Mouse (Mus musculus) lung, postnatal 0 days (tissue): ENCODE measurements around the gene Gm28230. TPM values are rescaled to one million over a fixed set of nuclear protein-coding genes. Genes with fewer than 3 reads are reported as not detected.

ENCODE experiments used
- ATAC-seq: fragments of 200-750 bp; cut with Nextera tagmentation; 2 replicates; pipeline ENCODE4 v1.8.0; 2017; ENCODE audit warnings: moderate library complexity
- DNase-seq: peaks from one replicate; pipeline ENCODE4 v3.0.0-alpha.2; 2016; ENCODE audit warnings: low spot score
- H3K27ac ChIP-seq: fragments of 300-500 bp; sonication (generic); 2 replicates; pipeline ENCODE4 v1.5.1; 2014; ENCODE audit warnings: antibody characterized with exemption, mild to moderate bottlenecking, low read length, mixed read lengths
- H3K27me3 ChIP-seq: fragments of 300-500 bp; sonication (generic); replicated peaks from 2 replicates; pipeline ENCODE4 v1.6.1; 2014; ENCODE audit warnings: low read length, mixed read lengths; ENCODE audit not compliant: insufficient read depth
- H3K36me3 ChIP-seq: fragments of 300-500 bp; sonication (generic); 2 replicates; pipeline ENCODE4 v1.6.1; 2014; ENCODE audit warnings: low read length, mixed read lengths; ENCODE audit not compliant: insufficient read depth
- H3K4me1 ChIP-seq: fragments of 300-500 bp; sonication (generic); 2 replicates; pipeline ENCODE4 v1.6.1; 2014; ENCODE audit warnings: antibody characterized with exemption, low read depth, low read length, mixed read lengths; ENCODE audit not compliant: insufficient read depth
- H3K4me2 ChIP-seq: fragments of 300-500 bp; sonication (generic); replicated peaks from 2 replicates; pipeline ENCODE4 v1.6.1; 2014; ENCODE audit warnings: low read depth, mild to moderate bottlenecking, low read length, moderate library complexity, mixed read lengths
- H3K4me3 ChIP-seq: fragments of 300-500 bp; sonication (generic); 2 replicates; pipeline ENCODE4 v1.5.1; 2014; ENCODE audit warnings: low read depth, low read length
- H3K9ac ChIP-seq: fragments of 300-500 bp; sonication (generic); replicated peaks from 2 replicates; pipeline ENCODE4 v1.6.1; 2014; ENCODE audit warnings: low read depth, mild to moderate bottlenecking
- H3K9me3 ChIP-seq: fragments of 300-500 bp; sonication (generic); 2 replicates; pipeline ENCODE4 v1.6.1; 2016; ENCODE audit warnings: low read length, mixed read lengths
- CTCF ChIP-seq: IDR thresholded peaks from 2 replicates; pipeline ENCODE4 v1.5.1; 2016; ENCODE audit warnings: antibody characterized with exemption, mild to moderate bottlenecking
- EP300 ChIP-seq: IDR thresholded peaks from 2 replicates; pipeline ENCODE4 v1.6.1; 2016; ENCODE audit warnings: antibody characterized with exemption, mild to moderate bottlenecking, control low read depth
- WGBS: fragments of 180-500 bp; shearing (Covaris S2); extraction: QIAGEN DNeasy Blood & Tissue Kit; methylation state at CpG from one replicate; pipeline ENCODE4 v1.1.7; 2014; 5-methylcytosine and 5-hydroxymethylcytosine counted together
- polyA plus RNA-seq: library from polyadenylated mRNA; unstranded; fragments of >200 nt; fragmentation: Nextera tagmentation; extraction: Ambion mirVana; gene quantifications from 2 replicates; pipeline ENCODE4 v1.2.1, GENCODE M21; 2015

Gene Gm28230
- polyA plus RNA-seq, 1 experiment from 2014 or later = not detected

DNA sequence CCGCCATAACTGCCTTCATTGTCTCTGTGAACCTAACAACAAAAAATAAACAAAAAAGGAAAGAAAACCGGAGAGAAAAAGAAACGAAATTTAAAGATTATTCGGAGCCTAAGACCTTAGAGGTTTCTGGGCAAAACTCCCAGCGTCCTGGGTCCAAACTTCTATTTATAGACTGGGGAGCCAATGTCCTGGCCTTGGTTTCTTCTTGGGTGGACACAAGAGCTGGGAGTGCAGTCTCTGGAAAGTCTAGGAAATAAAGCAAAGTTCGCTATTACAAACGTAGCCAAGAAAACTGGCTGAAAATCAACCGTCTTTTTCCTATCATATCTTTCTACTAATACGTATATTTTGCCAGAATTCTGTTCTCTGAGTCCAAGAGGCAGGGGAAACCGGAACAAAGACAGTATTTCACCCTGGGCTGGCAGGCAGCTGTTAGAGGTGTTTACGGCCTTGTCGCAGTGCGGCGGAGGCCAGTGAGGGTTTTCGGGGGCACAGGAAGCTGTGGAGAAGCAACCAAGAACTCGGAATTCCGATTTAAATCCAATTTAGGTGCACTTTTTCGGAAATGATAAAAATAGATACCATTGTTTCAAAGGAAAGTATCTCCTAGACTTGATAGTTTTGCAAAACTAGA, 12.3 kb upstream of the Gm28230 start:
- H3K4me3 ChIP-seq = no peak overlapping the region
- H3K27me3 ChIP-seq = peaks cover 86% of the 10 kb centered on the region
- no peak for DNase-seq
- H3K27ac ChIP-seq = no peak overlapping the region
- no peak for ATAC-seq
- no peaks in the 10 kb centered on the region for H3K36me3 ChIP-seq
- TF ChIP-seq CTCF = no peak
- no peak for TF ChIP-seq EP300
- 0 out of 2 replicates have a peak, but pooled peaks cover 6% of the 10 kb centered on the region for H3K4me1 ChIP-seq
- no peak overlapping the region for H3K9ac ChIP-seq
- no peak overlapping the region for H3K4me2 ChIP-seq
- 8% methylated on average over 18 of the region's 18 CpGs for WGBS
- H3K9me3 ChIP-seq = no peaks in the 10 kb centered on the region

DNA sequence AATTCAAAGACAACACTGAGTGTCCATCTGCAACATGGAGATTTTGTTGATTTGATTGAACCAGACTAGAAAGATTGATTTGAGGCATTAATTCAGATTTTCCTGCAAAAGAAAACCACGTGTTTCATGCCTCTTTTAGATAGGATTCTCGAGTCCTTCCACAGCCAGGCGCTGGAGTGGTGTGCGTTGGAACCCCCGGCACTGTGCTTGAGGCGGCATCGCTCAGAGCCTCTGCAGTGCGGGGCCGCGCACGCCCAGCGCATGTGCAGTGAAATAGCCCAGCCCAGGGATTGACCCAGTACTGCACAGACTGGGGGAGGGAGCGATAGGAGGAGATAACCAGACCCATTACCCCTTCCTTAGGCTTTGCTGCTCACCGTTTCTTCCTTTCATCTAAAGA, 11.6 kb upstream of the Gm28230 start:
- H3K4me3 ChIP-seq = no peak overlapping the region
- no peak overlapping the region for H3K4me2 ChIP-seq
- TF ChIP-seq EP300 = no peak
- no peak for TF ChIP-seq CTCF
- DNase-seq (no peak), ATAC-seq (no peak)
- 3% methylated on average over 14 of the region's 14 CpGs for WGBS
- H3K27me3 ChIP-seq = peaks cover 85% of the 10 kb centered on the region
- H3K4me1 ChIP-seq = 0 out of 2 replicates have a peak, but pooled peaks cover 6% of the 10 kb centered on the region
- no peaks in the 10 kb centered on the region for H3K36me3 ChIP-seq
- H3K27ac ChIP-seq = no peak overlapping the region
- no peak overlapping the region for H3K9ac ChIP-seq
- no peaks in the 10 kb centered on the region for H3K9me3 ChIP-seq

DNA sequence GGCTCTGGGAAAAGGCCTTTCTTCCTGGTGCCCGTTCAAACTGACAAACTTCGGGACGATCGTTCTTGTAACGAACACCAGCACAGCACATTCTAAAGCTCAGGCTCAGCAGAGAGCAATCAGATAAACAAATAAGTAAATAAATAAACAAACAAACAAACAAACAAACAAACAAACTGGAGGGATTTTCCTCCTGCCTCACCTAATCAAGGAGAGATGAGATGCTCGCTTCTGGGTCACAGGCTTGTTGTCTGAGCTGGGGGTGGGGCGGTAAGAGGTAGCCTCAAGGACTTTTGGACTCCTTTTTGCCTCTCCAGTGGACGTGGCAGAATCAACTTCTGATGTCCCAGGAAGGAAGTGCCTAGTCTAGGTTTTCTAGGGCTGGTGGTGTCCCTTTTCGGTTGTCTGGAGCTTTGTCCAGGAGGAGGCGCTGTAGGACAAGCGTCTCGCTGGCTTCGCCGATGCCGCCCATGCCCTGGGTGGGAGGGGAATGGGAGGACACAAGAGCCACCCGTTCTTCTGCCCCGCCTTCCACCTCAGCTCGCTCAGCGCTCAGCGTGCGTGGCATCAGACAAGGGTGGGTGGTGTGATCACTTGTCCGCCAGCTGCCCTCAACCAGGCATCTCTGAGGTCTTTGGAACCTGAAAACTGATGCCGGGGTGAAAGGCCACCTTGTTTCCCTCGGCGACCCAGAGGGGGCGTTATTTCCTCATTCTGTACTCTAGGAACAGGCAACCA, 10.9 kb upstream of the Gm28230 start:
- no peak overlapping the region for H3K4me3 ChIP-seq
- ATAC-seq = peak; percentile 80
- 0 out of 2 replicates have a peak, but pooled peaks cover 6% of the 10 kb centered on the region for H3K4me1 ChIP-seq
- H3K27ac ChIP-seq = no peak overlapping the region
- WGBS = 4% methylated on average over 22 of the region's 26 CpGs
- no peak overlapping the region for H3K9ac ChIP-seq
- TF ChIP-seq EP300 (no peak), CTCF (peak; percentile 90)
- peak; percentile 89 for DNase-seq
- H3K4me2 ChIP-seq = peak overlapping the region; percentile 36
- H3K27me3 ChIP-seq = peaks cover 85% of the 10 kb centered on the region
- H3K9me3 ChIP-seq = no peaks in the 10 kb centered on the region
- H3K36me3 ChIP-seq = no peaks in the 10 kb centered on the region

DNA sequence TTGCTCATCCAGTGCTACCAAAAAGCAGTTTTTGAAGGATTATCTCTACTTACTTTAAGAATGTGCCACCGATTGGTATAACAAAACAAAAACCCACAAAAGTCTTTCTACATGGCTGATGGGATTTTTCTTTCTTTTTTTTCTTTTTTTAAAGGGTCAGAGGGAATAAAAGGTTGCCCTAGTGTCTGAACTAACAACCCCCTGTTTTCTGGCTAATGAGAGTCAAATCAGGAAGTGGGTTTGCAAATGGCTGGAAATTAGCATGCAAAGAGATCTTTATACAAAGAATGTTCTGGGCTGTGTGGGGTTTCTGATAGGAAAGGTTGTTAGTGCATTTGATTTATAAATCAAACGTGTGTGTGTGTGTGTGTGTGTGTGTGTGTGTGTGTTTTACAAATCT, 6.1 kb upstream of the Gm28230 start:
- peaks cover 81% of the 10 kb centered on the region for H3K27me3 ChIP-seq
- WGBS = 19% methylated on average over 2 of the region's 2 CpGs
- no peaks in the 10 kb centered on the region for H3K4me1 ChIP-seq
- H3K9ac ChIP-seq = no peak overlapping the region
- H3K4me3 ChIP-seq = no peak overlapping the region
- no peaks in the 10 kb centered on the region for H3K36me3 ChIP-seq
- ATAC-seq = no peak
- H3K9me3 ChIP-seq = no peaks in the 10 kb centered on the region
- no peak overlapping the region for H3K4me2 ChIP-seq
- TF ChIP-seq EP300 = no peak
- no peak for TF ChIP-seq CTCF
- DNase-seq = no peak
- H3K27ac ChIP-seq = no peak overlapping the region

DNA sequence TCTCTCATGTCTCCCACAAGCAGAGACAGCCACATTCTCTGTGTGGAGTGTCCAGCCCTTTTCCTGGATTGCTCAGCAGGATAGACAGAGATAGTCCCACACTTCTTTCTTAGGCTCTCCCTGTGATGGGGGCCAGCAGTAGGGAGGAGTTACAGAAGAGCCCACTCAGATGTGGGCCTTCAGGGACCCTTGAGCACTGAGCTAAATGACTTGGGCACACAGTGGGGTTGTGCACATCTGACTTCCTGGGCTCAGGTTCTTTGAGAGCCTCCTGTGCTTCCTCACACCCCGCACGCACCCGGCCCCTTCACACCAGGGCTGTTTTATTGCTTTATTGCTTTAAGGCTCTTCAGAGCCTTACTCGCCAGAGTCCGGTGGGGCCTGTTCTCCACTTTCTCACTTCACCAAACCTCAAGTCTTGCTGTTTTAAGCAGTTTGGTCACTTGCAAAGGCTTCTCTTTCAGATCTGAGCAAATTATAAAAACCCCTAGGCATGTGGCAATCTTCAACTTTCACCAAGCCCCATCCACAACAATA, 5.5 kb upstream of the Gm28230 start:
- Histone ChIP-seq H3K4me2 (no peak overlapping the region), H3K9me3 (no peaks in the 10 kb centered on the region), H3K27me3 (peaks cover 81% of the 10 kb centered on the region), H3K9ac (no peak overlapping the region), H3K27ac (no peak overlapping the region), H3K4me1 (no peaks in the 10 kb centered on the region), H3K36me3 (no peaks in the 10 kb centered on the region), H3K4me3 (no peak overlapping the region)
- DNase-seq = no peak
- TF ChIP-seq EP300 = no peak
- TF ChIP-seq CTCF = no peak
- 13% methylated on average over 5 of the region's 5 CpGs for WGBS
- ATAC-seq = no peak

DNA sequence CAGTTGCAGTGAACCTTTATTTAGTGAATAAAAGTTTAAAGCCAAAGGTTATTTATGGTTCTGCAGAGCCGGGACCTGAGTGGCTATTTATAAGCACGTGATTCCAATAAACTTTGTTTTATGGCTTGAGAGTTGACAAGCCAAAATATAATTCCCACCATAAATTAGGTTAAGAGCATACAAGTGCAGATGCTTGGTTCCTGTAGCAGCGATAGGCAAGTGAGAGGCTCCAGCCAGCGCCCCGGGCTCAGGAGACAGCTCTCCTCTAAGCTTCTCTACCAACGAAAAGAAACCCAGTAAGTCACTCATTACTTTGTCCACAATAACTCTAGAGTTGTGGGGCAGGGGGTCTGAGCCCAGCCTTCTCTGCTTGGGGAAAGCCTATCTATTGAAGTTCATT, 4.6 kb upstream of the Gm28230 start:
- H3K4me2 ChIP-seq = no peak overlapping the region
- H3K9me3 ChIP-seq = no peaks in the 10 kb centered on the region
- no peak for TF ChIP-seq CTCF
- no peak for TF ChIP-seq EP300
- no peaks in the 10 kb centered on the region for H3K4me1 ChIP-seq
- no peak for DNase-seq
- H3K27ac ChIP-seq = no peak overlapping the region
- 13% methylated on average over 6 of the region's 6 CpGs for WGBS
- no peak overlapping the region for H3K4me3 ChIP-seq
- H3K36me3 ChIP-seq = no peaks in the 10 kb centered on the region
- peaks cover 85% of the 10 kb centered on the region for H3K27me3 ChIP-seq
- no peak overlapping the region for H3K9ac ChIP-seq
- ATAC-seq = no peak
